In genomic region chr9:21576286-21576685, GRCm38 (mm10) we compare ENCODE assay signal across 24 mouse cellular contexts. TPM values are rescaled to one million over a fixed set of nuclear protein-coding genes. Genes with fewer than 3 reads are reported as not detected.
DNase-seq lines count a peak whose midpoint lies in the region; ATAC-seq and TF ChIP-seq lines count a peak whose summit lies in the region.
"Had no signal": no experiment of that assay in that cellular context is flagged by ENCODE, and none has a peak within 500 bp of the region (broad histone marks: within the 10 kb centered on the region; RNA-seq: fewer than 3 reads in every experiment).

No protein-coding gene starts in this region.

- H3K36me3 ChIP-seq in forebrain, embryonic 12.5 days (replicated peaks): peaks cover 93% of the 10 kb centered on the region
- H3K36me3 ChIP-seq in forebrain, embryonic 10.5 days (replicated peaks): peaks cover 100% of the 10 kb centered on the region
- peaks cover 17% of the 10 kb centered on the region for H3K36me3 ChIP-seq in intestine, embryonic 16.5 days (ENCODE audit: control insufficient read depth, insufficient read depth, low read length)
- peaks cover 77% of the 10 kb centered on the region for H3K36me3 ChIP-seq in intestine, postnatal 0 days (ENCODE audit: control insufficient read depth, insufficient read depth)
- H3K36me3 ChIP-seq in midbrain, postnatal 0 days (ENCODE audit: insufficient read depth, low read length): peaks cover 74% of the 10 kb centered on the region
- H3K36me3 ChIP-seq in midbrain, embryonic 16.5 days (ENCODE audit: control insufficient read depth, insufficient read depth, low read length): peaks cover 47% of the 10 kb centered on the region

- peaks cover 10% of the 10 kb centered on the region for H3K4me1 ChIP-seq in forebrain, embryonic 12.5 days
- H3K4me1 ChIP-seq in forebrain, embryonic 10.5 days: no peaks in the 10 kb centered on the region
- H3K4me1 ChIP-seq in intestine, embryonic 16.5 days (ENCODE audit: control insufficient read depth, insufficient read depth, low read length): no peaks in the 10 kb centered on the region
- no peaks in the 10 kb centered on the region for H3K4me1 ChIP-seq in intestine, postnatal 0 days (replicated peaks; ENCODE audit: control insufficient read depth, insufficient read depth, low read length)
- H3K4me1 ChIP-seq in midbrain, postnatal 0 days (ENCODE audit: insufficient read depth, low read length): no peaks in the 10 kb centered on the region
- H3K4me1 ChIP-seq in midbrain, embryonic 16.5 days (ENCODE audit: control insufficient read depth, insufficient read depth, low read length): no peaks in the 10 kb centered on the region
- H3K4me1 ChIP-seq: embryonic facial prominence, embryonic 12.5 days; heart, embryonic 10.5 days; limb, embryonic 13.5 days; liver, embryonic 12.5 days; neural tube, embryonic 13.5 days had no signal

- 82% methylated on average over 1 of the region's 1 CpGs for WGBS in forebrain, embryonic 12.5 days
- 93% methylated on average over 1 of the region's 1 CpGs for WGBS in forebrain, embryonic 10.5 days
- 100% methylated on average over 1 of the region's 1 CpGs for WGBS in intestine, embryonic 16.5 days
- WGBS in intestine, postnatal 0 days: 89% methylated on average over 1 of the region's 1 CpGs
- WGBS in midbrain, postnatal 0 days: 65% methylated on average over 1 of the region's 1 CpGs
- WGBS in midbrain, embryonic 16.5 days: 100% methylated on average over 1 of the region's 1 CpGs

- TF ChIP-seq CTCF in intestine, postnatal 0 days (IDR thresholded peaks at IDR 0.05; ENCODE audit: low read depth): no peak
- no peak for TF ChIP-seq CTCF in midbrain, postnatal 0 days (IDR thresholded peaks at IDR 0.05)

- H3K9ac ChIP-seq in forebrain, embryonic 12.5 days: no peak overlapping the region
- no peak overlapping the region for H3K9ac ChIP-seq in intestine, embryonic 16.5 days (ENCODE audit: low read depth, low read length)
- H3K9ac ChIP-seq in intestine, postnatal 0 days (ENCODE audit: low read depth, low read length): no peak overlapping the region
- no peak overlapping the region for H3K9ac ChIP-seq in midbrain, postnatal 0 days (replicated peaks; ENCODE audit: low read length, poor library complexity, severe bottlenecking)
- no peak overlapping the region for H3K9ac ChIP-seq in midbrain, embryonic 16.5 days (ENCODE audit: low read depth, low read length)
- H3K9ac ChIP-seq: embryonic facial prominence, embryonic 12.5 days; forebrain, postnatal 0 days; limb, embryonic 13.5 days; liver, embryonic 12.5 days; liver, postnatal 0 days; neural tube, embryonic 13.5 days had no signal

- H3K9me3 ChIP-seq in forebrain, embryonic 12.5 days: no peaks in the 10 kb centered on the region
- no peaks in the 10 kb centered on the region for H3K9me3 ChIP-seq in forebrain, embryonic 10.5 days
- H3K9me3 ChIP-seq in intestine, embryonic 16.5 days (ENCODE audit: control insufficient read depth, low read length): no peaks in the 10 kb centered on the region
- H3K9me3 ChIP-seq in intestine, postnatal 0 days (ENCODE audit: control insufficient read depth): no peaks in the 10 kb centered on the region
- no peaks in the 10 kb centered on the region for H3K9me3 ChIP-seq in midbrain, postnatal 0 days (ENCODE audit: low read length)
- no peaks in the 10 kb centered on the region for H3K9me3 ChIP-seq in midbrain, embryonic 16.5 days (replicated peaks; ENCODE audit: control insufficient read depth, low read length, poor library complexity, severe bottlenecking)
- H3K9me3 ChIP-seq: embryonic facial prominence, embryonic 12.5 days; heart, embryonic 10.5 days; limb, embryonic 13.5 days; liver, embryonic 12.5 days; neural tube, embryonic 13.5 days had no signal

- DNase-seq in forebrain, embryonic 10.5 days (ENCODE audit: extremely low spot score, low spot score): no peak
- peak; percentile 64 for DNase-seq in midbrain, postnatal 0 days (ENCODE audit: low spot score)
- DNase-seq in adrenal gland, postnatal 14 days: no peak
- DNase-seq: adrenal gland, postnatal 25 days; cerebellum, adult 18-20 months; forebrain, postnatal 0 days; gastrocnemius, postnatal 10 days; heart, postnatal 36 days; kidney, adult 11 months; kidney, postnatal 14 days; layer of hippocampus, adult 9-11 months; liver, postnatal 0 days; right cerebral cortex, postnatal 14 days; thymus, postnatal 4 days had no signal

- H3K27ac ChIP-seq in forebrain, embryonic 12.5 days: 0 out of 2 replicates have a peak overlapping the region, but pooled peaks have one; percentile 5
- H3K27ac ChIP-seq in forebrain, embryonic 10.5 days: no peak overlapping the region
- no peak overlapping the region for H3K27ac ChIP-seq in intestine, embryonic 16.5 days (ENCODE audit: low read length)
- no peak overlapping the region for H3K27ac ChIP-seq in intestine, postnatal 0 days (ENCODE audit: low read depth, low read length)
- H3K27ac ChIP-seq in midbrain, postnatal 0 days (ENCODE audit: low read depth, low read length): no peak overlapping the region
- no peak overlapping the region for H3K27ac ChIP-seq in midbrain, embryonic 16.5 days (ENCODE audit: low read length)
- H3K27ac ChIP-seq: embryonic facial prominence, embryonic 12.5 days; heart, embryonic 10.5 days; limb, embryonic 13.5 days; liver, embryonic 12.5 days; macrophage; neural tube, embryonic 13.5 days had no signal

- no peaks in the 10 kb centered on the region for H3K27me3 ChIP-seq in forebrain, embryonic 12.5 days
- no peaks in the 10 kb centered on the region for H3K27me3 ChIP-seq in forebrain, embryonic 10.5 days (ENCODE audit: poor library complexity, severe bottlenecking)
- H3K27me3 ChIP-seq in intestine, embryonic 16.5 days (replicated peaks; ENCODE audit: control insufficient read depth, insufficient read depth, low read length): no peaks in the 10 kb centered on the region
- no peaks in the 10 kb centered on the region for H3K27me3 ChIP-seq in intestine, postnatal 0 days (replicated peaks; ENCODE audit: control insufficient read depth, insufficient read depth, low read length)
- H3K27me3 ChIP-seq in midbrain, postnatal 0 days (ENCODE audit: insufficient read depth, low read length): no peaks in the 10 kb centered on the region
- H3K27me3 ChIP-seq in midbrain, embryonic 16.5 days (ENCODE audit: control insufficient read depth, insufficient read depth, low read depth, low read length): no peaks in the 10 kb centered on the region
- H3K27me3 ChIP-seq: embryonic facial prominence, embryonic 12.5 days; limb, embryonic 13.5 days; liver, embryonic 12.5 days; neural tube, embryonic 13.5 days had no signal

- H3K4me2 ChIP-seq in forebrain, embryonic 12.5 days: no peak overlapping the region
- H3K4me2 ChIP-seq in intestine, embryonic 16.5 days (ENCODE audit: low read depth, low read length): no peak overlapping the region
- no peak overlapping the region for H3K4me2 ChIP-seq in intestine, postnatal 0 days (replicated peaks; ENCODE audit: low read depth)
- H3K4me2 ChIP-seq in midbrain, postnatal 0 days (ENCODE audit: low read depth, low read length, poor library complexity, severe bottlenecking): no peak overlapping the region
- no peak overlapping the region for H3K4me2 ChIP-seq in midbrain, embryonic 16.5 days (ENCODE audit: low read length)
- H3K4me2 ChIP-seq: embryonic facial prominence, embryonic 12.5 days; limb, embryonic 13.5 days; liver, embryonic 12.5 days; neural tube, embryonic 13.5 days had no signal

- ATAC-seq in forebrain, embryonic 12.5 days (ENCODE audit: low FRiP score): no peak
- ATAC-seq in intestine, embryonic 16.5 days: peak; percentile 38; the same call in 1 of the 2 replicates
- no peak for ATAC-seq in intestine, postnatal 0 days
- ATAC-seq in midbrain, postnatal 0 days (ENCODE audit: low FRiP score): no peak
- ATAC-seq in midbrain, embryonic 16.5 days: no peak; the same call in 1 of the 2 replicates
- ATAC-seq: forebrain, postnatal 0 days; liver, embryonic 12.5 days; liver, postnatal 0 days had no signal

- no peak overlapping the region for H3K4me3 ChIP-seq in forebrain, embryonic 12.5 days (replicated peaks)
- no peak overlapping the region for H3K4me3 ChIP-seq in forebrain, embryonic 10.5 days
- H3K4me3 ChIP-seq in intestine, embryonic 16.5 days (ENCODE audit: low read length): no peak overlapping the region
- H3K4me3 ChIP-seq in intestine, postnatal 0 days (ENCODE audit: low read depth, low read length): no peak overlapping the region
- no peak overlapping the region for H3K4me3 ChIP-seq in midbrain, postnatal 0 days (ENCODE audit: low read depth, low read length)
- no peak overlapping the region for H3K4me3 ChIP-seq in midbrain, embryonic 16.5 days (ENCODE audit: low read depth, low read length)
- H3K4me3 ChIP-seq: embryonic facial prominence, embryonic 12.5 days; heart, embryonic 10.5 days; limb, embryonic 13.5 days; liver, embryonic 12.5 days; neural tube, embryonic 13.5 days had no signal

RNA-seq across cellular contexts. Expression of gene Timm29, which starts 16.2 kb away (rescaled TPM):
- polyA plus RNA-seq in forebrain, embryonic 12.5 days (2016; fragmentation: Nextera tagmentation; extraction: Ambion mirVana): 54.5 and 55.9 TPM in 2 replicates
- 31.4 and 32.3 TPM in 2 replicates for polyA plus RNA-seq in forebrain, embryonic 10.5 days (2016; fragmentation: Nextera tagmentation; extraction: Ambion mirVana)
- 22.0 and 23.5 TPM in 2 replicates for polyA plus RNA-seq in intestine, embryonic 16.5 days (2015; fragmentation: Nextera tagmentation; extraction: Ambion mirVana)
- 15.1 and 15.9 TPM in 2 replicates for polyA plus RNA-seq in intestine, postnatal 0 days (2015; fragmentation: Nextera tagmentation; extraction: Ambion mirVana)
- total RNA-seq in midbrain, postnatal 0 days (2014; rRNA removed): 74.6 and 85.9 TPM in 2 replicates
- polyA plus RNA-seq in midbrain, postnatal 0 days (2015; fragmentation: Nextera tagmentation; extraction: Ambion mirVana): 61.8 and 62.1 TPM in 2 replicates
- polyA plus RNA-seq in midbrain, embryonic 16.5 days (2015; fragmentation: Nextera tagmentation; extraction: Ambion mirVana): 58.6 and 59.0 TPM in 2 replicates
- 48.2 and 49.5 TPM in 2 replicates for total RNA-seq in adrenal gland, postnatal 14 days (2021)

RNA-seq across cellular contexts. Expression of gene Yipf2, which starts 16.3 kb away (rescaled TPM):
- polyA plus RNA-seq in forebrain, embryonic 12.5 days (2016; fragmentation: Nextera tagmentation; extraction: Ambion mirVana): 17.3 TPM in 2 replicates
- 19.0 and 20.4 TPM in 2 replicates for polyA plus RNA-seq in forebrain, embryonic 10.5 days (2016; fragmentation: Nextera tagmentation; extraction: Ambion mirVana)
- polyA plus RNA-seq in intestine, embryonic 16.5 days (2015; fragmentation: Nextera tagmentation; extraction: Ambion mirVana): 34.0 and 34.7 TPM in 2 replicates
- polyA plus RNA-seq in intestine, postnatal 0 days (2015; fragmentation: Nextera tagmentation; extraction: Ambion mirVana): 19.2 and 20.1 TPM in 2 replicates
- total RNA-seq in midbrain, postnatal 0 days (2014; rRNA removed): 19.1 and 21.7 TPM in 2 replicates
- 17.0 and 19.5 TPM in 2 replicates for polyA plus RNA-seq in midbrain, postnatal 0 days (2015; fragmentation: Nextera tagmentation; extraction: Ambion mirVana)
- polyA plus RNA-seq in midbrain, embryonic 16.5 days (2015; fragmentation: Nextera tagmentation; extraction: Ambion mirVana): 24.9 and 26.9 TPM in 2 replicates
- 22.6 and 23.2 TPM in 2 replicates for total RNA-seq in adrenal gland, postnatal 14 days (2021)

RNA-seq across cellular contexts. Expression of gene Carm1, which starts 29.6 kb away (rescaled TPM):
- 54.7 and 62.5 TPM in 2 replicates for polyA plus RNA-seq in forebrain, embryonic 12.5 days (2016; fragmentation: Nextera tagmentation; extraction: Ambion mirVana)
- 58.3 and 59.8 TPM in 2 replicates for polyA plus RNA-seq in forebrain, embryonic 10.5 days (2016; fragmentation: Nextera tagmentation; extraction: Ambion mirVana)
- 14.3 and 15.1 TPM in 2 replicates for polyA plus RNA-seq in intestine, embryonic 16.5 days (2015; fragmentation: Nextera tagmentation; extraction: Ambion mirVana)
- 10.0 and 11.9 TPM in 2 replicates for polyA plus RNA-seq in intestine, postnatal 0 days (2015; fragmentation: Nextera tagmentation; extraction: Ambion mirVana)
- 85.3 and 97.4 TPM in 2 replicates for total RNA-seq in midbrain, postnatal 0 days (2014; rRNA removed)
- polyA plus RNA-seq in midbrain, postnatal 0 days (2015; fragmentation: Nextera tagmentation; extraction: Ambion mirVana): 23.0 and 27.3 TPM in 2 replicates
- polyA plus RNA-seq in midbrain, embryonic 16.5 days (2015; fragmentation: Nextera tagmentation; extraction: Ambion mirVana): 22.5 and 27.4 TPM in 2 replicates
- total RNA-seq in adrenal gland, postnatal 14 days (2021): 47.1 and 62.2 TPM in 2 replicates

RNA-seq across cellular contexts. Expression of gene Smarca4, which starts 39.7 kb away (rescaled TPM):
- 184 and 203 TPM in 2 replicates for polyA plus RNA-seq in forebrain, embryonic 12.5 days (2016; fragmentation: Nextera tagmentation; extraction: Ambion mirVana)
- polyA plus RNA-seq in forebrain, embryonic 10.5 days (2016; fragmentation: Nextera tagmentation; extraction: Ambion mirVana): 147 and 149 TPM in 2 replicates
- 59.5 and 61.2 TPM in 2 replicates for polyA plus RNA-seq in intestine, embryonic 16.5 days (2015; fragmentation: Nextera tagmentation; extraction: Ambion mirVana)
- polyA plus RNA-seq in intestine, postnatal 0 days (2015; fragmentation: Nextera tagmentation; extraction: Ambion mirVana): 22.1 and 24.4 TPM in 2 replicates
- 173 and 195 TPM in 2 replicates for total RNA-seq in midbrain, postnatal 0 days (2014; rRNA removed)
- polyA plus RNA-seq in midbrain, postnatal 0 days (2015; fragmentation: Nextera tagmentation; extraction: Ambion mirVana): 80.8 and 84.9 TPM in 2 replicates
- polyA plus RNA-seq in midbrain, embryonic 16.5 days (2015; fragmentation: Nextera tagmentation; extraction: Ambion mirVana): 129 and 137 TPM in 2 replicates
- total RNA-seq in adrenal gland, postnatal 14 days (2021): 70.8 and 71.0 TPM in 2 replicates

RNA-seq across cellular contexts. Expression of gene AB124611, which starts 50.3 kb away (rescaled TPM):
- 4.9 and 7.2 TPM in 2 replicates for polyA plus RNA-seq in forebrain, embryonic 12.5 days (2016; fragmentation: Nextera tagmentation; extraction: Ambion mirVana)
- polyA plus RNA-seq in forebrain, embryonic 10.5 days (2016; fragmentation: Nextera tagmentation; extraction: Ambion mirVana): 4.4 and 5.1 TPM in 2 replicates
- polyA plus RNA-seq in intestine, embryonic 16.5 days (2015; fragmentation: Nextera tagmentation; extraction: Ambion mirVana): 2.1 and 3.2 TPM in 2 replicates
- 0.43 and 1.1 TPM in 2 replicates for polyA plus RNA-seq in intestine, postnatal 0 days (2015; fragmentation: Nextera tagmentation; extraction: Ambion mirVana)
- total RNA-seq in midbrain, postnatal 0 days (2014; rRNA removed): 1.4 and 1.7 TPM in 2 replicates
- polyA plus RNA-seq in midbrain, postnatal 0 days (2015; fragmentation: Nextera tagmentation; extraction: Ambion mirVana): 0.68 and 0.98 TPM in 2 replicates
- 1.8 TPM in 2 replicates for polyA plus RNA-seq in midbrain, embryonic 16.5 days (2015; fragmentation: Nextera tagmentation; extraction: Ambion mirVana)
- 2.4 and 8.7 TPM in 2 replicates for total RNA-seq in adrenal gland, postnatal 14 days (2021)
